Mouse (Mus musculus) embryonic facial prominence, embryonic 11.5 days (tissue): Measurements from ENCODE around the gene Nmnat2. TPM values are rescaled to one million over a fixed set of nuclear protein-coding genes. Genes with fewer than 3 reads are reported as not detected.

ENCODE experiments used
- ATAC-seq: fragments of 200-750 bp; cut with Nextera tagmentation; replicated peaks from 2 replicates; pipeline ENCODE4 v1.8.0; 2017; ENCODE audit warnings: low read depth; ENCODE audit not compliant: insufficient number of reproducible peaks, low FRiP score, low TSS enrichment
- DNase-seq: peaks from one replicate; pipeline ENCODE4 v3.0.0-alpha.2; 2015; ENCODE audit warnings: low spot score
- H3K27ac ChIP-seq: fragments of 300-500 bp; sonication (generic); replicated peaks from 2 replicates; pipeline ENCODE4 v1.5.1; 2014; ENCODE audit warnings: mild to moderate bottlenecking, low read depth, low read length, control low read depth
- H3K27me3 ChIP-seq: fragments of 300-500 bp; sonication (generic); 2 replicates; pipeline ENCODE4 v1.6.1; 2014; ENCODE audit warnings: mild to moderate bottlenecking, low read length, moderate library complexity, mixed read lengths; ENCODE audit not compliant: control insufficient read depth, insufficient read depth
- H3K36me3 ChIP-seq: fragments of 300-500 bp; sonication (generic); replicated peaks from 2 replicates; pipeline ENCODE4 v1.6.1; 2014; ENCODE audit warnings: low read depth, mild to moderate bottlenecking, low read length, moderate library complexity, mixed read lengths; ENCODE audit not compliant: control insufficient read depth, insufficient read depth
- H3K4me1 ChIP-seq: fragments of 300-500 bp; sonication (generic); 2 replicates; pipeline ENCODE4 v1.6.1; 2014; ENCODE audit warnings: low read length, mixed read lengths; ENCODE audit not compliant: control insufficient read depth, insufficient read depth
- H3K4me2 ChIP-seq: fragments of 300-500 bp; sonication (generic); 2 replicates; pipeline ENCODE4 v1.6.1; 2014; ENCODE audit warnings: low read depth, mild to moderate bottlenecking, control low read depth, low read length, moderate library complexity
- H3K4me3 ChIP-seq: fragments of 300-500 bp; sonication (generic); 2 replicates; pipeline ENCODE4 v1.5.1; 2014; ENCODE audit warnings: low read depth, low read length, control low read depth
- H3K9ac ChIP-seq: fragments of 300-500 bp; sonication (generic); replicated peaks from 2 replicates; pipeline ENCODE4 v1.6.1; 2014; ENCODE audit warnings: mild to moderate bottlenecking, control low read depth, low read length
- H3K9me3 ChIP-seq: fragments of 300-500 bp; sonication (generic); replicated peaks from 2 replicates; pipeline ENCODE4 v1.6.1; 2016; ENCODE audit warnings: mild to moderate bottlenecking, low read length, inconsistent platforms, mixed read lengths; ENCODE audit not compliant: control insufficient read depth
- WGBS: fragments of 180-500 bp; shearing (Covaris S2); extraction: QIAGEN DNeasy Blood & Tissue Kit; methylation state at CpG from one replicate; pipeline ENCODE4 v1.1.7; 2014; 5-methylcytosine and 5-hydroxymethylcytosine counted together
- polyA plus RNA-seq: library from polyadenylated mRNA; unstranded; fragments of >200 nt; fragmentation: Nextera tagmentation; extraction: Ambion mirVana; gene quantifications from 2 replicates; pipeline ENCODE4 v1.2.1, GENCODE M21; 2014

Gene Nmnat2
- polyA plus RNA-seq, 1 experiment from 2014 or later, result 4.3 TPM

DNA sequence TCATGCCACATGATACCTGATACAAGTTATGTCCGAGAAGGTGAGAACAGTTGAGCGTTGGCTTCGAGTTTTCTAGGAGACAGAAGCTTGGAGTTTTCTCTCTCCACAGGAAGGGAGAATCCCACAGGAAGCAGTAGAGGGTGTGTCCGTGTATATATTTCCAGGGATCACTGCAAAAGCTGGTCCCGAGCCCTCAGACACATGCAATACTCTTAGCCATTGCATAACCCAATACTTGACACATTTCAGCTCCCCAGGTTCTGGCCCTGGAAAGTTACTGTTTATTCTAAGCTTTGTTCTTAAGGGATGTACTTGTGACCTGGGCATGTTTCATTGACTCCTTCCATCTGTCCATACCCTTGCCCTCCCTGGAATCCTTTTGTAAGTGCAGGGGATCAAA is 191.0 kb downstream of the Nmnat2 start:
- no peaks in the 10 kb centered on the region for H3K9me3 ChIP-seq
- ATAC-seq (no peak), DNase-seq (no peak)
- H3K4me1 ChIP-seq, result no peaks in the 10 kb centered on the region
- WGBS, result 66% methylated on average over 5 of the region's 5 CpGs
- H3K4me3 ChIP-seq, result no peak overlapping the region
- no peak overlapping the region for H3K4me2 ChIP-seq
- H3K27me3 ChIP-seq, result no peaks in the 10 kb centered on the region
- H3K27ac ChIP-seq, result no peak overlapping the region
- H3K9ac ChIP-seq, result no peak overlapping the region
- H3K36me3 ChIP-seq, result no peaks in the 10 kb centered on the region

DNA sequence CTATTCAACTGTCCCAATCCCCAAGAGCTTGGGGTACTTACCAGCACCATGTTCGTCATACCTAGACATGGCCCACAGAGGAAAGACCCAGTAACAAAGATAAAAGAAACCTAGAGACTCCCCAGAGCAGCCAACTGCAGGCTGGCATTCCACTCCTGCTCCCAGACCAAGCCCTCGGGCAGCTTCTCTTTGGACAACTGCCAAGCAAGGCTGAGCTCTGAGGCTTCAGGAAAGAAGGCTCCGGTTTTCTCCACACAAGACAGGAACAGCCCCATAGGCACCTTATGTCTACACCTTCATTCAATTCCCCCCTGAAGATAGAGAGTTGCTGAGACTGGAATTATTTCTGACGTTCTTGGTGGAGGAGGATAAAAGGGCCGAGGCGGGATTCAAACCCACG is 197.8 kb downstream of the Nmnat2 start:
- Histone ChIP-seq H3K27ac (no peak overlapping the region), H3K4me2 (no peak overlapping the region), H3K27me3 (no peaks in the 10 kb centered on the region), H3K9ac (no peak overlapping the region), H3K4me1 (no peaks in the 10 kb centered on the region), H3K9me3 (no peaks in the 10 kb centered on the region), H3K4me3 (no peak overlapping the region), H3K36me3 (no peaks in the 10 kb centered on the region)
- no peak for ATAC-seq
- WGBS, result 84% methylated on average over 7 of the region's 7 CpGs
- DNase-seq, result no peak

DNA sequence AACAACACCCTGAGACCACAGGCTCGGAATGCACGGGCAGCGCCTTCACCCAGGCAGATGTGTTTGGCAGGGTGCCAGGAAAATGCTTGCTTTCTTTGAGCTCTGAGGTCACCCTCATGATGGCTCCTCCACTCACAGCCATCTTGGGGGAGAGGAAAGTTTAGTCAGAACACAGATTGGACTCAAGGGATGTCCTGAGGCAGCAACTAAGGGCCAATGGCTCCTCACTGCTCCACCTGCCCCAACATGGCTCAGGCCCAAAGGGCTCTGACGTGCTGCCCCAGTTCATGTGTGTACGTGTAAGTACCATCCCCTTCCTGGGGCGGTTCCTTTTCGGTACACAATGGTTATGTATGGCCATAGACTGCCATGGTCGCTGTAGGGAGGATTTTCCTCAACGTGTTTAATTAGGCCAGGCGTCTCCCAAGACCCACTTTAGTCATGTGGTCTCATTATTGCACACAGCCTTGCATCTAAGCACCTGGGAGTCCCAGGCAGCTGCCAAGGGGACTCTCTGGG is 198.9 kb downstream of the Nmnat2 start:
- no peak overlapping the region for H3K4me2 ChIP-seq
- H3K4me3 ChIP-seq, result no peak overlapping the region
- WGBS, result 74% methylated on average over 10 of the region's 10 CpGs
- no peaks in the 10 kb centered on the region for H3K9me3 ChIP-seq
- H3K36me3 ChIP-seq, result no peaks in the 10 kb centered on the region
- H3K4me1 ChIP-seq, result no peaks in the 10 kb centered on the region
- H3K27me3 ChIP-seq, result no peaks in the 10 kb centered on the region
- no peak for DNase-seq
- peak; percentile 56; the same call in 1 of the 2 replicates for ATAC-seq
- no peak overlapping the region for H3K9ac ChIP-seq
- H3K27ac ChIP-seq, result no peak overlapping the region

DNA sequence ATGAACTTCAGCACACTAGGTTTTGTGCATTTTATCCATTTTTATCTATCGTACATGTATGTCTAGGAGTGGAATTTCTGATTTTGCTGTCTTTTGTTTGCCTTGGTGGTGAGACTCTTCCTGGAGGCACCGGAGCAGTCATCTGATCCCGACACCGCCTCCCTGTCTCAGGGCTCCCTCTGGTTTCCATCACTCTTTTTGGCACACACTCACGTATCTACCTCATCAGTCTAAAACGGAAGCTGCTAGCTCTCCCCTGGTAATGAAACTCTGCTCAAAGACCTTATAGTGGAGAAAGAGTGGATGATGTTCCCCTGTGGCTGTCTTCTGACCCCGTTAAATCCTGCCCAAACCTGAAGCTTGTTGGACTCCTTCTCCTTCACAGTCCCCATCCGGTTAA is 200.6 kb downstream of the Nmnat2 start:
- H3K4me2 ChIP-seq, result no peak overlapping the region
- H3K36me3 ChIP-seq, result no peaks in the 10 kb centered on the region
- no peak overlapping the region for H3K27ac ChIP-seq
- H3K4me1 ChIP-seq, result no peaks in the 10 kb centered on the region
- WGBS, result 80% methylated on average over 8 of the region's 8 CpGs
- no peaks in the 10 kb centered on the region for H3K9me3 ChIP-seq
- H3K4me3 ChIP-seq, result no peak overlapping the region
- no peaks in the 10 kb centered on the region for H3K27me3 ChIP-seq
- no peak for DNase-seq
- H3K9ac ChIP-seq, result no peak overlapping the region
- ATAC-seq, result no peak

DNA sequence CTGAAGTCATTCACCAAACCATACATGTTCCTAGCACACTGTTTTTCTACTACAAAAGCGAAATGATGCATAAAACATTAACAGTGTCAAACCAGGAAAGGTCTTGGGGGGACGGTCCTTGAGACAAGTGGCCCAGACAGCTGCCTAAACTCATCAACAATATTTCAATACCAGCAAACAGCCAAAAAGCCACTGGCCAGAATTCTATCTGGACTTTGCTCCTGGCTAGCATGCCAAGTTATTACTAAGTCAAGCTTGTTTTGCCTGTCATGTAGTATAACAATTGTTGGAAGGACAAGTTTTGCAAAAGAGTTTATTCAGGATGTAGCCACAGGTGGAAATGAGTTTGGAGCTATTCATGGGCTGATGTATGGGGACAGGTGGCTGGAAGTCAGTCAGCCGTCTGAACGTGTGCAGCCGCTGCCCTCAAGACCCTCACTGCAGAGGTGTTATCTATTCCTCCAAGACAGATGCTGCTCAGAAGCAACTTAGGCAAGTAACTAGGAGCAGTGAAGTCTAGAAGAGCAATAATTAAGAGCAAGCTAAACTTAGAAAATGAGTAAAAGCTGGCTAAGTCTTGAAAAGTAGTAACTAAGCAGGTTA is 202.3 kb downstream of the Nmnat2 start:
- no peak overlapping the region for H3K9ac ChIP-seq
- H3K4me1 ChIP-seq, result no peaks in the 10 kb centered on the region; the same call in 1 of the 2 replicates
- no peak overlapping the region for H3K4me3 ChIP-seq
- no peaks in the 10 kb centered on the region for H3K9me3 ChIP-seq
- no peak overlapping the region for H3K4me2 ChIP-seq
- H3K27me3 ChIP-seq, result no peaks in the 10 kb centered on the region
- H3K27ac ChIP-seq, result no peak overlapping the region
- no peak for DNase-seq
- H3K36me3 ChIP-seq, result no peaks in the 10 kb centered on the region
- 78% methylated on average over 5 of the region's 5 CpGs for WGBS
- ATAC-seq, result no peak

DNA sequence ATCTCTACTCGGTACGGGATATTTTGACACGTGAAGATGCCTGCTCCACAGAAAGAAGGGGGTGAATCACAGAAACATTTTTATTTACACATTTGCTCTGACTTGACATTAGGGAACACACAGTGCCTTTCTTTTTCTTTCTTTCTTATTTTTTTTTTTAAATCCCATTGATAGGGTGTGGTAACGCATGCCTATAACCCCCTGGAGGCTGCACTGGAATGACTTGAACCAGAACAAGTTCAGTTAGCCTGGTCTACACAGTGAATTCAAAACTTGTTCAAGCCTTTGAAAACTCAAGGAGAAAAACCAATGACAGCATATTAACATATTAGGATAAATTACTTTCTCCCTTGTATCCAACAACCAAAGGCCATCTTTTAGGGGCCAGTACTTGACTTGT is 204.3 kb downstream of the Nmnat2 start:
- DNase-seq (no peak), ATAC-seq (no peak)
- H3K36me3 ChIP-seq, result no peaks in the 10 kb centered on the region
- H3K9me3 ChIP-seq, result no peaks in the 10 kb centered on the region
- 87% methylated on average over 4 of the region's 4 CpGs for WGBS
- H3K27ac ChIP-seq, result no peak overlapping the region
- no peak overlapping the region for H3K4me2 ChIP-seq
- H3K9ac ChIP-seq, result no peak overlapping the region
- no peaks in the 10 kb centered on the region for H3K27me3 ChIP-seq
- no peaks in the 10 kb centered on the region; the same call in 1 of the 2 replicates for H3K4me1 ChIP-seq
- no peak overlapping the region for H3K4me3 ChIP-seq

DNA sequence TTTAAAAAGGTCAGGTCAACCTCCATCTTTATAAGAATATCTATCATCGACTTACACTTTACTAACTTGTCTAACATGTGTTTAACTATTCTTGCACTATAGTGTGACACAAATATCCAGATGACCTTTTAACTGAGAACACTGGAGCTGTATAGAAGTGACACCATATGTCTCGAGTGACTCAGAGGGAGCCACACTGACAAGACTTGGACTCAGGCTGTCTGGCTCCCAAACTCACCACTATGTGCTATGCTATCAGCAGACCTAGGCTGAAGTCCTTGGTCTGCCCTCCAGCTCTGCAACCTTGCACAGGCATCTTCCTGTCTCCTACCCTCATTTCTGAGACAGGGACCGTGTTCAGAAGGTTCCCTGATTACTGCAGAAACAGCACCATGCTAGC is 209.0 kb downstream of the Nmnat2 start:
- Histone ChIP-seq H3K4me1 (no peaks in the 10 kb centered on the region; the same call in 1 of the 2 replicates), H3K36me3 (no peaks in the 10 kb centered on the region), H3K4me3 (no peak overlapping the region), H3K27ac (no peak overlapping the region), H3K9me3 (no peaks in the 10 kb centered on the region), H3K27me3 (no peaks in the 10 kb centered on the region), H3K9ac (no peak overlapping the region), H3K4me2 (no peak overlapping the region)
- DNase-seq, result no peak
- WGBS, result 58% methylated on average over 3 of the region's 3 CpGs
- no peak for ATAC-seq

DNA sequence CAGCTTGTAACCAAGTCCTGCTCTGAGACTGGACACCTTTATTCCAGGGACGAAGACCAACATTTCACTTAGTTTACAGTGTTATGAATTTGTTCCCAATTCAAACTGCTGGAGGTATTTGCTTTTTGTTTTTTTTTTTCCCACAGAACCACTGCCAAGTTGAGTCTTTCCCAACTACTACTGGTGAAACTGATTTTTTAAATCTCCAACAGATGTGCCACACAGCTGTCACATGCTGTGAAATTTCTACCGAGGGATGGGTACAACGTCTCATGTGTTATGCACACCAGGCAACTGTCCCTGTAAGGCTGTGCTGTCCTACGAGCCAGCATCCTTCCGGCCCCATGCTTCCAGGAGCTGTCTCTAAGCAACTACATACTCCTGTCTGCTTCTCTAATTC is 213.5 kb downstream of the Nmnat2 start:
- Histone ChIP-seq H3K27ac (no peak overlapping the region), H3K27me3 (no peaks in the 10 kb centered on the region), H3K4me1 (no peaks in the 10 kb centered on the region), H3K4me3 (no peak overlapping the region), H3K9ac (no peak overlapping the region), H3K9me3 (no peaks in the 10 kb centered on the region), H3K4me2 (no peak overlapping the region), H3K36me3 (no peaks in the 10 kb centered on the region)
- 83% methylated on average over 5 of the region's 5 CpGs for WGBS
- DNase-seq (no peak), ATAC-seq (no peak)
